Mouse (Mus musculus): ENCODE data around the gene Slc9a3.

GRCm38 (mm10) chr13:74183011-74183695 is 61.9 kb downstream of the Slc9a3 start:
- no peak for TF ChIP-seq CTCF (IDR thresholded peaks at IDR 0.05; ENCODE audit: insufficient read depth, low read length)
- TF ChIP-seq POLR2A (IDR thresholded peaks at IDR 0.05; ENCODE audit: borderline replicate concordance, extremely low read depth, low read depth, low read length) = no peak
